Mouse (Mus musculus): ENCODE results near the gene Slc5a4a.

DNA sequence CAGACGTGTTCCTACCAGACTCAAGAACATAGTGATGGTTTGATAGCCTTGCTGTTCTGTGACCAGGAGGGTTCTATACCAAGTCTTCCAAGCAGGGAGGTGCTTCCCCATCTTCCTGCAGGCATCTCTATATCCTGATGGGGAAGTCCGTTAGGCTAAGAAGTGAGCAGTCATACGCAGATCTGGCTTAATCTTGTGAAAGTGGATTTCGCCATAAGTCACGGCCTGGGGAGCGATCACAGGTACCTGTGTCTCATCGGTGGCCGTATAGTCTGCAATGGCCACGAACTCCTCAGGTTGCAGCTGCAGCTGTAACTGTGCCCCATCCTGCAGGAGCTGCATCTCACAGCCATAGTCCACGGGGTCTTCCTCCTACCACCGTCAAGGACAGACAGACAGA, 78.7 kb downstream of the Slc5a4a start:
- TF ChIP-seq CTCF (IDR thresholded peaks at IDR 0.05; ENCODE audit: borderline replicate concordance, insufficient read depth, low read depth, low read length) (no peak), POLR2A (IDR thresholded peaks at IDR 0.05; ENCODE audit: borderline replicate concordance, insufficient read depth, low read length) (no peak)
